Mouse (Mus musculus) midbrain, embryonic 13.5 days (tissue): ENCODE measurements around the gene Creb3l4. TPM values are rescaled to one million over a fixed set of nuclear protein-coding genes. Genes with fewer than 3 reads are reported as not detected.

Source experiments
- ATAC-seq: fragments of 200-750 bp; cut with Nextera tagmentation; 2 replicates; pipeline ENCODE4 v1.8.0; 2017; ENCODE audit warnings: mild to moderate bottlenecking, moderate TSS enrichment, moderate library complexity
- H3K27ac ChIP-seq: fragments of 300-500 bp; sonication (generic); 2 replicates; pipeline ENCODE4 v1.5.1; 2015; ENCODE audit warnings: inconsistent platforms, mild to moderate bottlenecking, moderate library complexity
- H3K27me3 ChIP-seq: fragments of 300-500 bp; sonication (generic); 2 replicates; pipeline ENCODE4 v1.6.1; 2015; ENCODE audit warnings: mild to moderate bottlenecking, inconsistent platforms
- H3K36me3 ChIP-seq: fragments of 300-500 bp; sonication (generic); 2 replicates; pipeline ENCODE4 v1.6.1; 2015; ENCODE audit warnings: mild to moderate bottlenecking, inconsistent platforms
- H3K4me1 ChIP-seq: fragments of 300-500 bp; sonication (generic); replicated peaks from 2 replicates; pipeline ENCODE4 v1.6.1; 2015; ENCODE audit warnings: inconsistent platforms
- H3K4me2 ChIP-seq: fragments of 300-500 bp; sonication (generic); replicated peaks from 2 replicates; pipeline ENCODE4 v1.6.1; 2015; ENCODE audit warnings: moderate library complexity, mild to moderate bottlenecking, inconsistent platforms
- H3K4me3 ChIP-seq: fragments of 300-500 bp; sonication (generic); replicated peaks from 2 replicates; pipeline ENCODE4 v1.5.1; 2015; ENCODE audit warnings: mild to moderate bottlenecking, inconsistent platforms
- H3K9ac ChIP-seq: fragments of 300-500 bp; sonication (generic); replicated peaks from 2 replicates; pipeline ENCODE4 v1.6.1; 2015; ENCODE audit warnings: mild to moderate bottlenecking, inconsistent platforms
- H3K9me3 ChIP-seq: fragments of 300-500 bp; sonication (generic); 2 replicates; pipeline ENCODE4 v1.6.1; 2016; ENCODE audit warnings: mild to moderate bottlenecking, inconsistent platforms
- WGBS: fragments of 180-500 bp; shearing (Covaris S2); methylation state at CpG from one replicate; pipeline ENCODE4 v1.1.7; 2015; 5-methylcytosine and 5-hydroxymethylcytosine counted together
- polyA plus RNA-seq: library from polyadenylated mRNA; unstranded; fragments of >200 nt; fragmentation: Nextera tagmentation; extraction: Ambion mirVana; gene quantifications from 2 replicates; pipeline ENCODE4 v1.2.1, GENCODE M21; 2015

Gene Creb3l4
- polyA plus RNA-seq, 1 experiment from 2014 or later = 3.4 TPM

GRCm38 (mm10) chr3:90220531-90220951 lies 22.8 kb downstream of the Creb3l4 start:
- under 1% methylated on average over 20 of the region's 20 CpGs for WGBS
- no peaks in the 10 kb centered on the region for H3K27me3 ChIP-seq

DNA sequence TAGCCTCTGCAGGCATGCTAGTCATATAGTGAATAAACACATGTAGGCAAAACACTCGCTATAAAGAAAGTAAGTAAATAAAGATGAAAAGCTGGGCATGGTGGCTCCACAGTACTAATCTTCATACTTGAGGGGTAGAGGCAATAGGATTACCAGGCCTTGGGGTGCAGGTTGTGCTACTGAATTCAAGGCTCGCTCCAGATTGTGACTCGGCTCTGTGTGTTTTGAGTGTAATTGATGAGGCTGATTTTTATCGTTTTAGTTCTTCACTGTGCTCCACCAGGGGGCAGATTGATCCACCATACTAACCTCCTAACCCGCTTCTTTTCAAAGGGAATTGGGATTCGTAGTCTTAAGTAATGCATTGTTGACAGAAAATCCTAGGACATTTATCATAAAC lies 23.2 kb downstream of the Creb3l4 start:
- H3K4me1 ChIP-seq = peaks cover 17% of the 10 kb centered on the region
- no peaks in the 10 kb centered on the region for H3K9me3 ChIP-seq
- ATAC-seq = peak; percentile 53
- H3K4me3 ChIP-seq = peak overlapping the region; percentile 43
- H3K36me3 ChIP-seq = peaks cover 5% of the 10 kb centered on the region; the same call in 1 of the 2 replicates
- H3K27me3 ChIP-seq = no peaks in the 10 kb centered on the region
- H3K9ac ChIP-seq = peak overlapping the region; percentile 71; the same call in 1 of the 2 replicates
- H3K4me2 ChIP-seq = peak overlapping the region; percentile 78
- H3K27ac ChIP-seq = peak overlapping the region; percentile 56
- 14% methylated on average over 6 of the region's 6 CpGs for WGBS

More at GRCm38 (mm10) chr3:90220531-90220951, 22.8 kb downstream of the Creb3l4 start:
- Histone ChIP-seq H3K36me3 (peaks cover 8% of the 10 kb centered on the region), H3K9ac (peak overlapping the region; percentile 71), H3K9me3 (no peaks in the 10 kb centered on the region), H3K27ac (peak overlapping the region; percentile 56; the same call in 1 of the 2 replicates), H3K4me2 (peak overlapping the region; percentile 78), H3K4me1 (peaks cover 17% of the 10 kb centered on the region), H3K4me3 (peak overlapping the region; percentile 43)
- ATAC-seq = peak; percentile 86

DNA sequence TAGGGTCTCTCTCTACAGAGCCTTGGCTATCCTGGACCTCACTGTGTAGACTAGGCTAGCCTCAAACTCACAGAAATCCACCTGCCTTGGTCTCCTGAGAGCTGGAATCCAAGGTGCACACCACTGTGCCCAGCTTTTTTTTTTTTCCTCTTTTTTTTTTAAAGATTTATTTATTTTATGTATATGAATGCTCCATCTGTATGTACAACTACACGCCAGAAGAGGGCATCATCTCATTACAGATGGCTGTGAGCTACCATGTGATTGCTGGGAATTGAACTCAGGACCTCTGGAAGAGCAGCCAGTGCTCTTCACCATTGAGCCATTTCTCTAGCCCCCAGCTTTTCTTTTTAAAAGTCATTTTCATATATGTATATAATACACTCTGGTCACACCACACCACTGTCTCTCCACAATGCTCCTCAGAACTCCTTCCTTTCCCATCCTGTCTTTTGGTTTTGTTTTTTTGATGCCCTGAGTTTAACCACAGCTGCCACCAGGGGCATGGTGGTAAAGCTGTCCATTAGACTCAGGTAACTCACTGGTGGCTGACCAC lies 27.4 kb downstream of the Creb3l4 start:
- Histone ChIP-seq H3K9me3 (no peaks in the 10 kb centered on the region), H3K4me1 (peaks cover 40% of the 10 kb centered on the region), H3K4me2 (no peak overlapping the region), H3K9ac (no peak overlapping the region), H3K36me3 (peaks cover 15% of the 10 kb centered on the region), H3K4me3 (no peak overlapping the region), H3K27ac (no peak overlapping the region), H3K27me3 (no peaks in the 10 kb centered on the region)
- no peak for ATAC-seq
- whole genome bisulfite sequencing = 48% methylated on average over 1 of the region's 1 CpGs

DNA sequence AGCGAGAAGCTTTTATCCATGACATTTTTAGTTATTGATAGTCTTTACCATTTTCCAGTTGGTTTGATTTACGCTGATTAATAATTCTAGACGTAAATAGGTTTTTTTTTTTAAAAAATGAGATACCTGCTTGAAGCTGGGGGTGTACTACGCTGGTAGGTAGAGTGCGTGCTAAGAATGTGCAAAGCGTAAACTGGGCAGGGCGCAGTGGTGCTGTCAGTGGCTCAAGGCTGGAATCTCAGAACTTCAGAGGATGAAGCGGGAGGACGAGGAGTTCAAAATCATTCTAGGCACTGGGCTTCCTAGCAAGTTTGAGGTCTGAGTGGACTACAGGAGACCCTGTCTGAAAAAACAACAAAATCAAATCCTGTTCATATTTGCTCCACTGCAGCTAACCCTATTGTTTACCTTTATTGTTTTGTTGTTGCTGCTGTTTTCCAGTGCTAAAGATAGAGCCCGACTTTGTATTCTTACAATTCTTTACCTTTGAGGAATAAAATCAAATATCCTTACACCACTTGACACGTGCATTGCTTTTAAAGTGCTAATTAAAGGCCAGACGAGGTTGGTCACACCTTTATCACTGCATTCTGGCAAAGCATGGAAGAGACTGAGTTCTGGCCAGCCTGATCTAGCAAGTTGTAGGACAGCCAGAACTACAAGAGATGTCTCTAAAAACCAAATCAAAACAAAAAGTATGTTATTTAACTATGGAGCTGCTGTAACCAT lies 29.2 kb downstream of the Creb3l4 start:
- H3K36me3 ChIP-seq = peaks cover 29% of the 10 kb centered on the region
- H3K4me3 ChIP-seq = peak overlapping the region; percentile 84
- H3K9ac ChIP-seq = peak overlapping the region; percentile 88
- no peaks in the 10 kb centered on the region for H3K9me3 ChIP-seq
- H3K4me2 ChIP-seq = peak overlapping the region; percentile 89
- H3K27me3 ChIP-seq = no peaks in the 10 kb centered on the region
- peak; percentile 75 for ATAC-seq
- peak overlapping the region; percentile 55 for H3K27ac ChIP-seq
- peaks cover 33% of the 10 kb centered on the region for H3K4me1 ChIP-seq
- WGBS = 11% methylated on average over 12 of the region's 12 CpGs

GRCm38 (mm10) chr3:90213377-90213866 lies 29.9 kb downstream of the Creb3l4 start, which contains the start of the genes Rps27 and Rab13:
Gene Rps27, minus strand, starts transcription at chr3:90213651.
Gene Rab13, plus strand, starts transcription at chr3:90213695.
- Histone ChIP-seq H3K4me1 (peaks cover 33% of the 10 kb centered on the region), H3K27ac (peak within 1 kb of the TSS; percentile 87), H3K9me3 (no peaks in the 10 kb centered on the region), H3K27me3 (no peaks in the 10 kb centered on the region), H3K4me2 (peak within 1 kb of the TSS; percentile 89), H3K4me3 (peak within 1 kb of the TSS; percentile 84), H3K36me3 (peaks cover 36% of the 10 kb centered on the region), H3K9ac (peak within 1 kb of the TSS; percentile 88)
- peak; percentile 97 for ATAC-seq
- WGBS = under 1% methylated on average over 42 of the region's 42 CpGs

- no peaks in the 10 kb centered on the region for H3K9me3 ChIP-seq
- no peak for ATAC-seq
- WGBS = 18% methylated on average over 5 of the region's 5 CpGs
- no peak overlapping the region; the same call in none of the 2 replicates for H3K27ac ChIP-seq
- H3K9ac ChIP-seq = peak overlapping the region; percentile 88
- peaks cover 43% of the 10 kb centered on the region for H3K36me3 ChIP-seq
- H3K4me1 ChIP-seq = peaks cover 33% of the 10 kb centered on the region
- no peaks in the 10 kb centered on the region for H3K27me3 ChIP-seq
- H3K4me3 ChIP-seq = peak overlapping the region; percentile 84
- peak overlapping the region; percentile 89 for H3K4me2 ChIP-seq
Measured at GRCm38 (mm10) chr3:90212723-90213122, 30.6 kb downstream of the Creb3l4 start.

GRCm38 (mm10) chr3:90211475-90212398 lies 31.6 kb downstream of the Creb3l4 start:
- peaks cover 33% of the 10 kb centered on the region for H3K4me1 ChIP-seq
- no peak for ATAC-seq
- WGBS = 89% methylated on average over 13 of the region's 13 CpGs
- peak overlapping the region; percentile 84 for H3K4me3 ChIP-seq
- peak overlapping the region; percentile 88 for H3K9ac ChIP-seq
- H3K4me2 ChIP-seq = peak overlapping the region; percentile 89
- peaks cover 51% of the 10 kb centered on the region for H3K36me3 ChIP-seq
- no peaks in the 10 kb centered on the region for H3K27me3 ChIP-seq
- H3K9me3 ChIP-seq = no peaks in the 10 kb centered on the region
- no peak overlapping the region for H3K27ac ChIP-seq

GRCm38 (mm10) chr3:90209908-90210566 lies 33.3 kb downstream of the Creb3l4 start:
- Histone ChIP-seq H3K4me1 (peaks cover 33% of the 10 kb centered on the region), H3K4me2 (no peak overlapping the region), H3K36me3 (peaks cover 58% of the 10 kb centered on the region), H3K4me3 (no peak overlapping the region), H3K27me3 (no peaks in the 10 kb centered on the region), H3K27ac (no peak overlapping the region), H3K9ac (no peak overlapping the region), H3K9me3 (no peaks in the 10 kb centered on the region)
- WGBS = 92% methylated on average over 5 of the region's 5 CpGs
- ATAC-seq = no peak

GRCm38 (mm10) chr3:90208662-90209061 lies 34.6 kb downstream of the Creb3l4 start:
- Histone ChIP-seq H3K4me1 (peaks cover 25% of the 10 kb centered on the region), H3K4me3 (no peak overlapping the region), H3K9ac (0 out of 2 replicates have a peak overlapping the region, but pooled peaks have one; percentile 19), H3K27ac (no peak overlapping the region), H3K27me3 (no peaks in the 10 kb centered on the region), H3K36me3 (peaks cover 58% of the 10 kb centered on the region), H3K9me3 (no peaks in the 10 kb centered on the region), H3K4me2 (no peak overlapping the region)
- ATAC-seq = no peak
- 89% methylated on average over 2 of the region's 2 CpGs for WGBS

DNA sequence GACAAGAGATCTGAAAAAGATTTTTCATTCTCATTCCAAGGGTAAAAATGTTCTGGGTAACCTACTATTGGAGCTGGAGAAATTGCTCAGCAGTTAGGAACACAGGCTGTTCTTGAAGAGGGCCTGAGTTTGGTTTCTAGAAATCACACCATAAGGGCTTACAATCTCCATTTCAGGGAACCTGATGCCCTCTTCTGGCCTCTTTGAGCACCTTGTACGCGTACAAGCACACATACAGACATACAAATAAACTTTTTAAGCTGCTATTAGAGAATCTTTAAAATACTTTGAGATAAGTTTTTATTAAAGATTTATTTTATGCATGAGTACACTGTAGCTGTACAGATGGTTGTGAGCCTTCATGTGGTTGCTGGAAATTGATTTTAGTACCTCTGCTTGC lies 38.7 kb downstream of the Creb3l4 start:
- Histone ChIP-seq H3K27ac (no peak overlapping the region), H3K4me3 (no peak overlapping the region), H3K9ac (no peak overlapping the region), H3K27me3 (no peaks in the 10 kb centered on the region), H3K4me1 (no peaks in the 10 kb centered on the region), H3K4me2 (no peak overlapping the region), H3K9me3 (no peaks in the 10 kb centered on the region; the same call in 1 of the 2 replicates), H3K36me3 (peaks cover 32% of the 10 kb centered on the region)
- no peak for ATAC-seq
- 96% methylated on average over 2 of the region's 2 CpGs for WGBS

GRCm38 (mm10) chr3:90203619-90204018 lies 39.7 kb downstream of the Creb3l4 start:
- Histone ChIP-seq H3K9me3 (no peaks in the 10 kb centered on the region; the same call in 1 of the 2 replicates), H3K4me1 (no peaks in the 10 kb centered on the region), H3K4me2 (no peak overlapping the region), H3K9ac (no peak overlapping the region), H3K27ac (no peak overlapping the region), H3K36me3 (peaks cover 24% of the 10 kb centered on the region), H3K4me3 (no peak overlapping the region), H3K27me3 (no peaks in the 10 kb centered on the region)
- 83% methylated on average over 5 of the region's 5 CpGs for WGBS
- ATAC-seq = no peak
